Mouse (Mus musculus): Measurements from ENCODE around the gene Ptger1.

GRCm38 (mm10) chr8:83625676-83626299 lies 40.7 kb upstream of the Ptger1 start:
- no peak for TF ChIP-seq POLR2A (IDR thresholded peaks at IDR 0.05; ENCODE audit: low read depth, low read length)
- TF ChIP-seq CTCF (conservative IDR thresholded peaks at IDR 0.05; ENCODE audit: insufficient read depth, insufficient read length, low read depth, low read length), result no peak

Data from kidney, adult 2 months (tissue).